Mouse (Mus musculus): ENCODE measurements around the gene B3gnt8. TPM values are rescaled to one million over a fixed set of nuclear protein-coding genes. Genes with fewer than 3 reads are reported as not detected.

B3gnt8 gene
- polyA plus RNA-seq, 1 experiment from 2014 or later = 1.3 TPM

GRCm38 (mm10) chr7:25681341-25682231 lies 55.1 kb downstream of the B3gnt8 start:
- WGBS = 66% methylated on average over 15 of the region's 15 CpGs
- ATAC-seq (ENCODE audit: low FRiP score, low read depth) = no peak
- Histone ChIP-seq H3K36me3 (0 out of 2 replicates have a peak, but pooled peaks cover 6% of the 10 kb centered on the region), H3K9ac (replicated peaks) (no peak overlapping the region), H3K27me3 (peaks cover 44% of the 10 kb centered on the region), H3K27ac (replicated peaks) (peak overlapping the region; percentile 88; the same call in 1 of the 2 replicates), H3K4me2 (replicated peaks) (peak overlapping the region; percentile 64), H3K4me3 (peak overlapping the region; percentile 49), H3K4me1 (peaks cover 18% of the 10 kb centered on the region), H3K9me3 (no peaks in the 10 kb centered on the region)

DNA sequence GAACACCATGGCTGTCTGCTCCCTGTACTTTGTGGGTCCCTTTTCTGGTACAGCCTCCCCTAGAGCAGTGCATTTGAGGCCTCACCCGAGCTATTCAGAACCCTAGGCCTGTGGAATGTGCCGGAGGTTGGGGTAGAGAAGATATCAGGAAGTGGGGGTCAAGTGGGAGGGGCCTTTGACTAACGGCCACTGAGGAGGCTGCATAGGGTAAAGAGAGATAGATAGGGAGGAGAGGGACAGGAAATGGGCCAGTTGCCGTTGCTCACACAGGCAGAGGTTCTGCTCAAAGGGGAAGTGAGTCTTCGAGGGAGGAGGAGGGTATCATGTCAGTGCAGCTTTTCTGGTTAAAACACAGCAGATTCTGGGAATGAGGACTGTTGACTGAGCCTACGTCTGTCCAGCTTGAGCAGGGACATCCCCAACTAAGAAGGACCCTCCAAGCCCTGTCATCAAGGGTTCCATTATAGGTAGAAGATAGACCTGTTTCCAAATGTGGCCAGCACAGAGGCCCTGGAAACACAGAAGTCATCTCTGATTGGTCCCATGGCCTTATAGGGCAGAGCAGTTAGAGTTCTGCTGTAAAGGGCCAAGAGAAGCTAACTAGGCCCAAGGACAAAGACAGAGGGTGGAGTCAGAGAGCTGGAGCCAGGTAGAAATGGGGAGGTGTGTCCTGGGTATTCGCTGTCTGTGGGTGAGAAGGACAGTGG lies 57.2 kb downstream of the B3gnt8 start:
- Histone ChIP-seq H3K9me3 (no peaks in the 10 kb centered on the region), H3K27ac (replicated peaks) (no peak overlapping the region), H3K27me3 (peaks cover 54% of the 10 kb centered on the region), H3K4me2 (replicated peaks) (no peak overlapping the region), H3K4me3 (no peak overlapping the region), H3K9ac (replicated peaks) (no peak overlapping the region), H3K4me1 (peaks cover 38% of the 10 kb centered on the region), H3K36me3 (0 out of 2 replicates have a peak, but pooled peaks cover 6% of the 10 kb centered on the region)
- WGBS = 80% methylated on average over 7 of the region's 7 CpGs
- no peak for ATAC-seq (ENCODE audit: low FRiP score, low read depth)

DNA sequence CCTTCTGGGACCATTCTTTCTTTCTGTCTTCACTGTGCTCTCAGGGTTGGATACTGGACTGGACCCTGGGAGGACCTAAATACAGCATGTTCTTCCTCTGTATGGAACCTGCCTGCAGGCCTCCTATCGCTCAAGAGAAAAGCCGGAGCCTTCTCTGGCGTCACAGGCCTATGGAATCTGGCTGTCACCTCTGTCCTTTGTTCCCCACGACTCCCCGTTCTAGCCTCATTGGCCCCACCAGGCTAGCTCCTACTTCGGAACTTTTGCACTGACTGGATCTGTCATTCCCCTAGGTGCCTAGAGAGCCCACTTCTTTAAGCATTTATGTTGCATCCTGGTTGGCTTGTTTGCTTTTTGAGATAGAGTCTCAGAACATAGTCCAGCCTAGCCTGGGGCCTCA lies 58.2 kb downstream of the B3gnt8 start:
- 89% methylated on average over 6 of the region's 6 CpGs for WGBS
- Histone ChIP-seq H3K27ac (replicated peaks) (no peak overlapping the region), H3K4me2 (replicated peaks) (no peak overlapping the region), H3K27me3 (peaks cover 54% of the 10 kb centered on the region), H3K4me3 (no peak overlapping the region), H3K9me3 (no peaks in the 10 kb centered on the region), H3K36me3 (0 out of 2 replicates have a peak, but pooled peaks cover 6% of the 10 kb centered on the region), H3K4me1 (peaks cover 49% of the 10 kb centered on the region), H3K9ac (replicated peaks) (no peak overlapping the region)
- no peak for ATAC-seq (ENCODE audit: low FRiP score, low read depth)

Other genes with a start within 250 kb of the B3gnt8 start
- 5.9 and 8.5 TPM in 2 replicates for gene Lipe, start 227.9 kb upstream of the B3gnt8 start, polyA plus RNA-seq (2016; fragmentation: Nextera tagmentation; extraction: Ambion mirVana)
- 0.65 and 0.75 TPM in 2 replicates for gene Cxcl17, start 213.8 kb upstream of the B3gnt8 start, polyA plus RNA-seq (2016; fragmentation: Nextera tagmentation; extraction: Ambion mirVana)
- 0.64 and 0.73 TPM in 2 replicates for gene Ceacam1, start 149.1 kb upstream of the B3gnt8 start, polyA plus RNA-seq (2016; fragmentation: Nextera tagmentation; extraction: Ambion mirVana)
- gene Ceacam2, start 86.8 kb upstream of the B3gnt8 start, polyA plus RNA-seq (2016; fragmentation: Nextera tagmentation; extraction: Ambion mirVana) = not detected in 2 replicates
- not detected in 2 replicates for gene Erich4, start 10.8 kb upstream of the B3gnt8 start, polyA plus RNA-seq (2016; fragmentation: Nextera tagmentation; extraction: Ambion mirVana)
- gene Dmac2, start 7.2 kb upstream of the B3gnt8 start, polyA plus RNA-seq (2016; fragmentation: Nextera tagmentation; extraction: Ambion mirVana) = 26.3 and 26.5 TPM in 2 replicates
- 38.4 and 43.4 TPM in 2 replicates for gene Bckdha, start 32.3 kb downstream of the B3gnt8 start, polyA plus RNA-seq (2016; fragmentation: Nextera tagmentation; extraction: Ambion mirVana)
- gene Exosc5, start 32.5 kb downstream of the B3gnt8 start, polyA plus RNA-seq (2016; fragmentation: Nextera tagmentation; extraction: Ambion mirVana) = 49.1 and 50.1 TPM in 2 replicates
- 3.1 and 3.9 TPM in 2 replicates for gene Tmem91, start 48.5 kb downstream of the B3gnt8 start, polyA plus RNA-seq (2016; fragmentation: Nextera tagmentation; extraction: Ambion mirVana)
- 29.0 and 33.9 TPM in 2 replicates for gene B9d2, start 54.1 kb downstream of the B3gnt8 start, polyA plus RNA-seq (2016; fragmentation: Nextera tagmentation; extraction: Ambion mirVana)
- gene Tgfb1, start 60.3 kb downstream of the B3gnt8 start, polyA plus RNA-seq (2016; fragmentation: Nextera tagmentation; extraction: Ambion mirVana) = 1.3 and 1.6 TPM in 2 replicates
- 32.8 and 33.2 TPM in 2 replicates for gene Ccdc97, start 92.4 kb downstream of the B3gnt8 start, polyA plus RNA-seq (2016; fragmentation: Nextera tagmentation; extraction: Ambion mirVana)
- 70.0 and 80.5 TPM in 2 replicates for gene Hnrnpul1, start 128.1 kb downstream of the B3gnt8 start, polyA plus RNA-seq (2016; fragmentation: Nextera tagmentation; extraction: Ambion mirVana)
- gene Axl, start 162.1 kb downstream of the B3gnt8 start, polyA plus RNA-seq (2016; fragmentation: Nextera tagmentation; extraction: Ambion mirVana) = 27.3 and 27.8 TPM in 2 replicates
- 0.55 and 0.64 TPM in 2 replicates for gene Cyp2s1, start 190.3 kb downstream of the B3gnt8 start, polyA plus RNA-seq (2016; fragmentation: Nextera tagmentation; extraction: Ambion mirVana)

All from midbrain, embryonic 12.5 days (tissue).